18 mouse cellular contexts compared by ENCODE assay signal in genomic region chr9:113939063-113939850, GRCm38 (mm10). TPM values are rescaled to one million over a fixed set of nuclear protein-coding genes. Genes with fewer than 3 reads are reported as not detected.
DNase-seq lines count a peak whose midpoint lies in the region; ATAC-seq lines count a peak whose summit lies in the region.
"Had no signal": no experiment of that assay in that cellular context is flagged by ENCODE, and none has a peak within 500 bp of the region (broad histone marks: within the 10 kb centered on the region; RNA-seq: fewer than 3 reads in every experiment).

No protein-coding gene starts in this region.

- no peaks in the 10 kb centered on the region for H3K9me3 ChIP-seq in forebrain, embryonic 15.5 days
- no peaks in the 10 kb centered on the region for H3K9me3 ChIP-seq in forebrain, embryonic 11.5 days (ENCODE audit: control insufficient read depth, low read length)
- H3K9me3 ChIP-seq in liver, embryonic 11.5 days (ENCODE audit: control insufficient read depth, low read length) = no peaks in the 10 kb centered on the region
- H3K9me3 ChIP-seq: heart, embryonic 15.5 days; midbrain, embryonic 12.5 days; neural tube, embryonic 12.5 days had no signal

- H3K4me1 ChIP-seq in forebrain, embryonic 15.5 days = peaks cover 27% of the 10 kb centered on the region
- no peaks in the 10 kb centered on the region for H3K4me1 ChIP-seq in forebrain, embryonic 11.5 days (replicated peaks; ENCODE audit: control insufficient read depth, insufficient read depth, low read length)
- H3K4me1 ChIP-seq in liver, embryonic 11.5 days (replicated peaks; ENCODE audit: control insufficient read depth, insufficient read depth, low read length) = peaks cover 55% of the 10 kb centered on the region

- no peak for DNase-seq in forebrain, embryonic 11.5 days (ENCODE audit: low spot score)
- DNase-seq in liver, embryonic 11.5 days (ENCODE audit: low spot score) = no peak
- no peak for DNase-seq in liver
- peak; percentile 54 for DNase-seq in cerebellum, adult 11-12 months
- peak; percentile 37 to 50 for DNase-seq in cerebellum, postnatal 36 days
- DNase-seq in testis, postnatal 10 days (ENCODE audit: low spot score) = no peak
- no peak for DNase-seq in kidney, postnatal 25 days
- DNase-seq: adrenal gland, postnatal 25 days; B cell, adult 2 months; kidney, adult 2 months; lung, postnatal 10 days; retina, postnatal 1 day; thymus, postnatal 14 days had no signal

- H3K27ac ChIP-seq in forebrain, embryonic 15.5 days (replicated peaks) = peak overlapping the region; percentile 20; the same call in 1 of the 2 replicates
- H3K27ac ChIP-seq in forebrain, embryonic 11.5 days (ENCODE audit: low read depth, low read length) = no peak overlapping the region
- 0 out of 2 replicates have a peak overlapping the region, but pooled peaks have one; percentile 1 for H3K27ac ChIP-seq in liver, embryonic 11.5 days (ENCODE audit: low read depth, low read length)
- H3K27ac ChIP-seq: heart, embryonic 15.5 days; hindbrain, embryonic 14.5 days; midbrain, embryonic 12.5 days; neural tube, embryonic 12.5 days had no signal

- H3K4me3 ChIP-seq in forebrain, embryonic 15.5 days = no peak overlapping the region
- H3K4me3 ChIP-seq in forebrain, embryonic 11.5 days (ENCODE audit: low read depth, low read length) = no peak overlapping the region
- H3K4me3 ChIP-seq in liver, embryonic 11.5 days (ENCODE audit: low read depth, low read length) = no peak overlapping the region
- H3K4me3 ChIP-seq: heart, embryonic 15.5 days; midbrain, embryonic 12.5 days; neural tube, embryonic 12.5 days had no signal

- no peak overlapping the region for H3K4me2 ChIP-seq in forebrain, embryonic 15.5 days (replicated peaks)
- H3K4me2 ChIP-seq in forebrain, embryonic 11.5 days (ENCODE audit: low read depth, low read length, severe bottlenecking) = no peak overlapping the region
- no peak overlapping the region for H3K4me2 ChIP-seq in liver, embryonic 11.5 days
- H3K4me2 ChIP-seq: heart, embryonic 15.5 days; hindbrain, embryonic 14.5 days; midbrain, embryonic 12.5 days; neural tube, embryonic 12.5 days had no signal

- 0 out of 2 replicates have a peak overlapping the region, but pooled peaks have one; percentile 5 for H3K9ac ChIP-seq in forebrain, embryonic 15.5 days (replicated peaks)
- no peak overlapping the region for H3K9ac ChIP-seq in forebrain, embryonic 11.5 days (ENCODE audit: low read length)
- H3K9ac ChIP-seq in liver, embryonic 11.5 days (ENCODE audit: low read depth, low read length) = no peak overlapping the region
- H3K9ac ChIP-seq: heart, embryonic 15.5 days; hindbrain, embryonic 14.5 days; midbrain, embryonic 12.5 days; neural tube, embryonic 12.5 days had no signal

- 67% methylated on average over 9 of the region's 9 CpGs for WGBS in forebrain, embryonic 15.5 days
- WGBS in forebrain, embryonic 11.5 days = 86% methylated on average over 9 of the region's 9 CpGs
- WGBS in liver, embryonic 11.5 days = 82% methylated on average over 9 of the region's 9 CpGs

- ATAC-seq in forebrain, embryonic 15.5 days (replicated peaks) = no peak
- no peak for ATAC-seq in forebrain, embryonic 11.5 days (replicated peaks; ENCODE audit: low FRiP score)
- ATAC-seq in liver, embryonic 11.5 days (replicated peaks; ENCODE audit: low FRiP score) = no peak

- no peaks in the 10 kb centered on the region for H3K36me3 ChIP-seq in forebrain, embryonic 15.5 days
- no peaks in the 10 kb centered on the region for H3K36me3 ChIP-seq in forebrain, embryonic 11.5 days (ENCODE audit: control insufficient read depth, insufficient read depth, low read length)
- H3K36me3 ChIP-seq in liver, embryonic 11.5 days (ENCODE audit: control insufficient read depth, insufficient read depth, low read length) = no peaks in the 10 kb centered on the region; the same call in 1 of the 2 replicates
- H3K36me3 ChIP-seq: heart, embryonic 15.5 days; midbrain, embryonic 12.5 days; neural tube, embryonic 12.5 days had no signal

- H3K27me3 ChIP-seq in forebrain, embryonic 15.5 days = no peaks in the 10 kb centered on the region
- no peaks in the 10 kb centered on the region for H3K27me3 ChIP-seq in forebrain, embryonic 11.5 days (ENCODE audit: control insufficient read depth, insufficient read depth, low read length)
- no peaks in the 10 kb centered on the region for H3K27me3 ChIP-seq in liver, embryonic 11.5 days (replicated peaks; ENCODE audit: control insufficient read depth, insufficient read depth, low read length)
- H3K27me3 ChIP-seq: heart, embryonic 15.5 days; midbrain, embryonic 12.5 days; neural tube, embryonic 12.5 days had no signal

RNA-seq across cellular contexts. Expression of gene Ubp1, which starts 8.5 kb away (rescaled TPM):
- polyA plus RNA-seq in forebrain, embryonic 15.5 days (2015; fragmentation: Nextera tagmentation; extraction: Ambion mirVana) = 34.8 and 35.6 TPM in 2 replicates
- polyA plus RNA-seq in forebrain, embryonic 11.5 days (2014; fragmentation: Nextera tagmentation; extraction: Ambion mirVana) = 51.7 and 52.5 TPM in 2 replicates
- 57.4 and 58.5 TPM in 2 replicates for polyA plus RNA-seq in liver, embryonic 11.5 days (2014; fragmentation: Nextera tagmentation; extraction: Ambion mirVana)

Comparison
In these comparisons a context has a peak if more than half of its experiments do, and no peak if none do; other contexts are left out.
1. DNase-seq: peak in cerebellum, adult 11-12 months (single experiment) and cerebellum, postnatal 36 days (2 of 2); none in forebrain, embryonic 11.5 days (single experiment), liver, embryonic 11.5 days (single experiment), liver (single experiment), testis, postnatal 10 days (single experiment) and kidney, postnatal 25 days (0 of 2).